Mouse (Mus musculus): Measurements from ENCODE around the gene Dhps. TPM values are rescaled to one million over a fixed set of nuclear protein-coding genes. Genes with fewer than 3 reads are reported as not detected.
A peak's percentile ranks its signal among the peaks of the same experiment; 100 is the strongest.

The Dhps gene
- polyA plus RNA-seq, 1 experiment from 2014 or later: 70.2 TPM

GRCm38 (mm10) chr8:85086238-85086637 is 14.7 kb downstream of the Dhps start:
- Histone ChIP-seq H3K27me3 (ENCODE audit: low read depth, poor library complexity, severe bottlenecking) (no peaks in the 10 kb centered on the region), H3K36me3 (peaks cover 53% of the 10 kb centered on the region), H3K4me1 (peaks cover 28% of the 10 kb centered on the region), H3K9me3 (replicated peaks) (no peaks in the 10 kb centered on the region), H3K27ac (no peak overlapping the region), H3K4me3 (no peak overlapping the region)
- 84% methylated on average over 3 of the region's 3 CpGs for WGBS
- no peak for DNase-seq (ENCODE audit: low spot score)

- Histone ChIP-seq H3K27me3 (ENCODE audit: low read depth, poor library complexity, severe bottlenecking) (no peaks in the 10 kb centered on the region), H3K4me1 (peaks cover 9% of the 10 kb centered on the region), H3K4me3 (no peak overlapping the region), H3K27ac (no peak overlapping the region), H3K9me3 (replicated peaks) (no peaks in the 10 kb centered on the region), H3K36me3 (peaks cover 68% of the 10 kb centered on the region)
- WGBS: 87% methylated on average over 2 of the region's 2 CpGs
- DNase-seq (ENCODE audit: low spot score): no peak
Observed at GRCm38 (mm10) chr8:85088771-85089170, 17.2 kb downstream of the Dhps start.

- Histone ChIP-seq H3K27ac (no peak overlapping the region), H3K4me1 (peaks cover 3% of the 10 kb centered on the region; the same call in 1 of the 2 replicates), H3K27me3 (ENCODE audit: low read depth, poor library complexity, severe bottlenecking) (no peaks in the 10 kb centered on the region), H3K36me3 (peaks cover 77% of the 10 kb centered on the region), H3K9me3 (replicated peaks) (no peaks in the 10 kb centered on the region), H3K4me3 (no peak overlapping the region)
- WGBS: 90% methylated on average over 11 of the region's 11 CpGs
- DNase-seq (ENCODE audit: low spot score): no peak
Observed at GRCm38 (mm10) chr8:85090856-85091255, 19.3 kb downstream of the Dhps start.

DNA sequence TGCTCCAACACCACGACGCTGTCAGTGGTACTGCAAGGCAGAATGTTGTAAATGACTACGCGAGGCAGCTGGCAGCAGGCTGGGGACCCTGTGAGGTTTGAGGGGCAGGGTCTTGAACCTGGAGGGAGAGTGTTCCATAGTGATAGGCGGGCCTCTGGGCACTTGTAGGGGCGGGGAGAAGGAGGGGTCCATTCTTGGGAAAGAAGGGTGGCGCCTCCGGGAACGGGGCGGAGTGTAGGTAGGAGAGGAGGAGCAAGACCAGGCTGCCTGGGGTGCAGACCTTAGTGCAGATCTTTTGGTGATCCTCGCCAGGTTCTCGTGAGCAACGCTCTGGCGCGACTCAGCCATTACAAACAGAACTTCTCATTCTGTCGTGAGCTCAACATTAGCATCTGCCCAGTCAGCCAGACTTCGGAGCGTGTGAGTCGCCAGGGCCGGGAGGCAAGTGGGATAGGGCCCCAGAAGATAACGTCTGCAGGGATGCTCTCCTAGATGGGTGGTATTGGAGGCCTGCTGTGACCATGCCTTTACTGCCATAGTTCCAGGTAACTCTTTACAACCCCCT is 20.1 kb downstream of the Dhps start:
- no peak for DNase-seq (ENCODE audit: low spot score)
- peaks cover 80% of the 10 kb centered on the region for H3K36me3 ChIP-seq
- no peak overlapping the region for H3K27ac ChIP-seq
- no peak overlapping the region for H3K4me3 ChIP-seq
- H3K4me1 ChIP-seq: peaks cover 3% of the 10 kb centered on the region; the same call in 1 of the 2 replicates
- no peaks in the 10 kb centered on the region for H3K27me3 ChIP-seq (ENCODE audit: low read depth, poor library complexity, severe bottlenecking)
- H3K9me3 ChIP-seq (replicated peaks): no peaks in the 10 kb centered on the region
- WGBS: 22% methylated on average over 21 of the region's 21 CpGs

- Histone ChIP-seq H3K27me3 (ENCODE audit: low read depth, poor library complexity, severe bottlenecking) (no peaks in the 10 kb centered on the region), H3K9me3 (replicated peaks) (no peaks in the 10 kb centered on the region), H3K36me3 (peaks cover 72% of the 10 kb centered on the region), H3K4me3 (no peak overlapping the region), H3K27ac (no peak overlapping the region), H3K4me1 (peaks cover 3% of the 10 kb centered on the region; the same call in 1 of the 2 replicates)
- 93% methylated on average over 13 of the region's 13 CpGs for WGBS
- DNase-seq (ENCODE audit: low spot score): no peak
Observed at GRCm38 (mm10) chr8:85095051-85095450, 23.5 kb downstream of the Dhps start.

- no peak for DNase-seq (ENCODE audit: low spot score)
- WGBS: 94% methylated on average over 7 of the region's 7 CpGs
- H3K27me3 ChIP-seq (ENCODE audit: low read depth, poor library complexity, severe bottlenecking): no peaks in the 10 kb centered on the region
- H3K36me3 ChIP-seq: peaks cover 72% of the 10 kb centered on the region
- no peak overlapping the region for H3K27ac ChIP-seq
- H3K4me1 ChIP-seq: peaks cover 3% of the 10 kb centered on the region; the same call in 1 of the 2 replicates
- H3K4me3 ChIP-seq: no peak overlapping the region
- H3K9me3 ChIP-seq (replicated peaks): no peaks in the 10 kb centered on the region
Observed at GRCm38 (mm10) chr8:85095566-85095965, 24.0 kb downstream of the Dhps start.

DNA sequence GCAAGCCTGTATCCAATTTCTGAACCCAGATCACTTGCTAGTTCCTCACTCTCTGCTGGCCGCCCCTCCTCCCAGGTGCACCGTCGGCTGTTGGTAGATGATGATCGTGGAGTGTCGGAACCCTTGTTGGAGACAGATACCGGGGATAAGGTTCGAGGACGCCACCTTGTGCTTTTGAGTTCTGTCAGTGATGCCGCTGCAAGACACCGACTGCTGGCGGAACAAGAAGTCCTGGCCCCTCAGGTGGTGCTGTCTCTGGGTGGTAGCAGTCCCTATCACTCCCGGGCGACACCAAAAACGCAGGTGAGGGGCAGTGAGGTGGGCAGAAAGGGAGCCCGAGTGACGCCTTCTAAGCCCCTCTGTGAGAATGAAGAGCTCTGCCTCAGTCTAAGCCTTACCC is 24.6 kb downstream of the Dhps start:
- no peak for DNase-seq (ENCODE audit: low spot score)
- H3K9me3 ChIP-seq (replicated peaks): no peaks in the 10 kb centered on the region
- no peaks in the 10 kb centered on the region for H3K27me3 ChIP-seq (ENCODE audit: low read depth, poor library complexity, severe bottlenecking)
- H3K4me1 ChIP-seq: peaks cover 3% of the 10 kb centered on the region; the same call in 1 of the 2 replicates
- no peak overlapping the region for H3K4me3 ChIP-seq
- 95% methylated on average over 16 of the region's 16 CpGs for WGBS
- H3K36me3 ChIP-seq: peaks cover 67% of the 10 kb centered on the region
- H3K27ac ChIP-seq: no peak overlapping the region

GRCm38 (mm10) chr8:85096850-85097249 is 25.3 kb downstream of the Dhps start:
- no peaks in the 10 kb centered on the region for H3K9me3 ChIP-seq (replicated peaks)
- H3K4me3 ChIP-seq: no peak overlapping the region
- DNase-seq (ENCODE audit: low spot score): no peak
- H3K36me3 ChIP-seq: peaks cover 62% of the 10 kb centered on the region
- H3K27me3 ChIP-seq (ENCODE audit: low read depth, poor library complexity, severe bottlenecking): no peaks in the 10 kb centered on the region
- no peaks in the 10 kb centered on the region for H3K4me1 ChIP-seq
- WGBS: 90% methylated on average over 4 of the region's 4 CpGs
- no peak overlapping the region for H3K27ac ChIP-seq

- H3K36me3 ChIP-seq: peaks cover 37% of the 10 kb centered on the region
- no peaks in the 10 kb centered on the region for H3K27me3 ChIP-seq (ENCODE audit: low read depth, poor library complexity, severe bottlenecking)
- no peaks in the 10 kb centered on the region for H3K4me1 ChIP-seq
- H3K4me3 ChIP-seq: no peak overlapping the region
- DNase-seq (ENCODE audit: low spot score): no peak
- WGBS: 89% methylated on average over 4 of the region's 4 CpGs
- no peak overlapping the region for H3K27ac ChIP-seq
- H3K9me3 ChIP-seq (replicated peaks): no peaks in the 10 kb centered on the region
Observed at GRCm38 (mm10) chr8:85100076-85100665, 28.6 kb downstream of the Dhps start.

DNA sequence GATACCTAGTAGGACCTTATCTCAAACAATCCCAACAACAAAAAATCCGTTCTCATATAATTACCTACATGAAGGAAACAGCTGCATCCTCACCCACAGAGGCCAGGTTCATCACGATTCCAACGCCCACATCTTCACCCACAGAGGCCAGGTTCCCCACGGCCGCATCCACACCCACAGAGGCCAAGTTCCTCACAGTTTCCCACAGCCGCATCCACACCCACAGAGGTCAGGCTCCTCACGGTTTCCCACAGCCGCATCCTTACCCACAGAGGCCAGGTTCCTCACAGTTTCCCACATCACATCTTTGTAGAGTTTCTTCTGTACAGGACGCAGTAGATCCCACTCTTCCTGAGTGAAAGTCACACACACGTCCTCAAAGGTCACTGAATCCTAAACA is 41.7 kb downstream of the Dhps start:
- peaks cover 29% of the 10 kb centered on the region for H3K36me3 ChIP-seq
- no peak overlapping the region for H3K27ac ChIP-seq
- H3K27me3 ChIP-seq (ENCODE audit: low read depth, poor library complexity, severe bottlenecking): no peaks in the 10 kb centered on the region
- DNase-seq (ENCODE audit: low spot score): no peak
- 95% methylated on average over 10 of the region's 10 CpGs for WGBS
- no peak overlapping the region for H3K4me3 ChIP-seq
- H3K9me3 ChIP-seq (replicated peaks): no peaks in the 10 kb centered on the region
- no peaks in the 10 kb centered on the region for H3K4me1 ChIP-seq

GRCm38 (mm10) chr8:85115501-85115900 is 43.9 kb downstream of the Dhps start:
- Histone ChIP-seq H3K4me1 (peaks cover 3% of the 10 kb centered on the region), H3K4me3 (no peak overlapping the region), H3K27me3 (ENCODE audit: low read depth, poor library complexity, severe bottlenecking) (no peaks in the 10 kb centered on the region), H3K36me3 (peaks cover 18% of the 10 kb centered on the region), H3K27ac (no peak overlapping the region), H3K9me3 (replicated peaks) (no peaks in the 10 kb centered on the region)
- no peak for DNase-seq (ENCODE audit: low spot score)
- 79% methylated on average over 4 of the region's 4 CpGs for WGBS

DNA sequence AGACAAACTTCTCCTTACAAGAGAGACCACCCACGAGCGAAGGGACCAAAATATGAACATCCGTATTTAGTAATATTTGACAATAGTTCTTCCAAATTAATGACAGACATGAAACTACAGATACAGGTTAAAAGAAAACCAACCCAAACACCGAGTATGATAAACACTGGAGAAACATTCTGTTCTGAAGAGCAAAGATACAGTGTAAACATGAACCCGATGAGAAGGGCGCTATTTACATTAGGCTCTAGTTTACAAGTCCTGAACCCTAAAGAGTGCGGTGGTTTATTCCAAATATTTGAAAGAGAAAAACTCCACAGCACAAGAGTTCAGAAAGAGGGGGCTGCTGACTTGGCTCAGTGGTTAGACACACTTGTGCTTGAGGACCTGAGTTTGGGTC is 45.4 kb downstream of the Dhps start:
- Histone ChIP-seq H3K36me3 (peaks cover 5% of the 10 kb centered on the region; the same call in 1 of the 2 replicates), H3K27ac (no peak overlapping the region), H3K27me3 (ENCODE audit: low read depth, poor library complexity, severe bottlenecking) (no peaks in the 10 kb centered on the region), H3K9me3 (replicated peaks) (no peaks in the 10 kb centered on the region), H3K4me3 (no peak overlapping the region), H3K4me1 (peaks cover 3% of the 10 kb centered on the region)
- DNase-seq (ENCODE audit: low spot score): no peak
- WGBS: 92% methylated on average over 7 of the region's 7 CpGs

DNA sequence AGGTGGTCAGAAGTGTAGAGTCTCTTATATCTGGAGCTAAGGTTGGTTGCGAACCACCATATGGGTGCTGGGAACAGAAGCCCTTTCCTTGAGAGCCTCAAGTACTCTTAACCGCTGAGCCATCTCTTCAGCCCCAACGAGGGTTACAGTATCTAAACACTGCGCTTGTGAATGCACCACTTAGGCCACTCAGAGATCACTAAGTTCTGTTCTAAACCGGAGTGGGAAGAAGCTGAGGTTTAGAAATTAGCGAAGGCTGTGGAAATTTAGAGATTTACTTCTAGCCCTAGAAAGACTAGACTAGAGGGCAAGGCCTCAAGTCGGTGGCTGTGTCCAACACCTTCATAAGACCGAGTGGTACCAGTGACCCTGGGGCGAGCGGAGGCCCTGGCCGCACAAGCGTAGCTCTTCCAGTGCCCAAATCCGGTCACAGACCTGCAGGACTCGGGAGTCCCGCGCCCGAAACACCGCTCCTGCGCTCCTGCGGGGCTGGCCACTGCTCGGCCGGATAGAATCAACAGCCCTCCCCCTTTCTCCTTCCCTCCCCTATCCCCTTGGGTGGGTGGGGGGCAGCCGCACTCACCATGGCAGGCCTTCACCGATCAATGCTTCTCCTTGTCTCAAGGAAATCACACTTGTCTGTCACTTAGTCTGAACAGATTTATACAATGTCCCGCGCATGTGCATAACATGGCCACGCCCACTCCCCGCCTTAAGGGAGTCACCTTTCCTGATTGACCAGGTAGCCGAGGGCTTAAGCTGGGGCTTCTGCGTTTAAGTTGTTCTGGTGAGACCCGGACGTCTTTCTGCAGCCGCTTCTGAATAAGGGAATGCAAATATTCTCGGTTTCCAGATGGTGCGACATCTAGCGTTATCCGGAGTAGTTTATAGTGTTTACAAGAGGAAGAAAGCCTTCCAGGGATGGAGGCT is 47.8 kb downstream of the Dhps start:
- Histone ChIP-seq H3K27ac (peak overlapping the region; percentile 81), H3K36me3 (no peaks in the 10 kb centered on the region), H3K27me3 (ENCODE audit: low read depth, poor library complexity, severe bottlenecking) (no peaks in the 10 kb centered on the region), H3K9me3 (replicated peaks) (no peaks in the 10 kb centered on the region), H3K4me3 (peak overlapping the region; percentile 68), H3K4me1 (peaks cover 3% of the 10 kb centered on the region)
- peak; percentile 86 for DNase-seq (ENCODE audit: low spot score)
- 7% methylated on average over 37 of the region's 37 CpGs for WGBS
